Mouse (Mus musculus): ENCODE measurements at regions not wholly inside any gene's neighbourhood (a gene's known extent, or its start where the extent isn't known, plus 50 kb on each side); places are given as distances from the start of the nearest gene placed in this dataset.

- DNase-seq (ENCODE audit: low spot score in 2 of 2): no peak
Observed at GRCm38 (mm10) chr16:74598361-74598760, 186.7 kb upstream of the Robo2 start.

GRCm38 (mm10) chr16:74597735-74598340 is 186.2 kb upstream of the Robo2 start:
- no peak for DNase-seq (ENCODE audit: low spot score in 2 of 2)

GRCm38 (mm10) chr16:74591896-74592295 is 180.3 kb upstream of the Robo2 start:
- DNase-seq (ENCODE audit: low spot score in 2 of 2): no peak

DNA sequence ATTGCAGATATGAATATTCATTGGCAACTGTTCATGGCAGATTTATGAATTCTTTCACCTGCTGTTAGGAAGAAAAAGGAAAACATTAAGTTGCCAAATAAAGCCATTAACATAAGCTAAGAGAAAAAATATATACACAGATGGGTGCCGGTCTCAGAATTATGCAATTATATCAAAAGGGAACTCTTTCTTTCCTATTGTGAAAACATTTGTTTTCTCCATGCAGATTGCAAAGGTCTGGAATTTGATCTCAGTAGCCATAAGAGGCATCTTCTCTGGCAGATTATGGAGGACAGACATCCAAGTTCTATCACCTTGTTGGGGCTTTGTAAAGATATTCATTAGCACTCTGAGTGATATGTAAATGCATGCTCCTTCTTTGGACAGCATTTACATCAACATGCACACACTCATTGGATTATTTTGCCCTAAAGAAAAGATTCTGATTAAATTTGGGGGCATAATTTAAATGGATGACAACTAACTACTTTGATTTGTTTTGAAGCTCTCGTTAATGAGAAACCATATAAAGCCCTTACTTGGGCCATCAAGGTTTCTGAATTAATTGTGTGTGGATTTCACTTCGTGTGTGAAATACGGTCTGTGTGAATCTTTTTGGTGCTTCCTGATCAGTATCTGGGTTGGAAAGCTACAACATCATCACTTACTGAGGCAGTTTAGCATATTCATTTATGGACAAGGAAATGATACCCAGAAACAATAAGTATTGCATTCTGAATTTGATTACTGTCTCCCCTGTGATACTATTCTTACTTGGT is 171.2 kb upstream of the Robo2 start:
- DNase-seq (ENCODE audit: low spot score in 2 of 2): no peak

GRCm38 (mm10) chr16:74548374-74548773 is 136.7 kb upstream of the Robo2 start:
- DNase-seq (ENCODE audit: low spot score in 2 of 2): no peak

DNA sequence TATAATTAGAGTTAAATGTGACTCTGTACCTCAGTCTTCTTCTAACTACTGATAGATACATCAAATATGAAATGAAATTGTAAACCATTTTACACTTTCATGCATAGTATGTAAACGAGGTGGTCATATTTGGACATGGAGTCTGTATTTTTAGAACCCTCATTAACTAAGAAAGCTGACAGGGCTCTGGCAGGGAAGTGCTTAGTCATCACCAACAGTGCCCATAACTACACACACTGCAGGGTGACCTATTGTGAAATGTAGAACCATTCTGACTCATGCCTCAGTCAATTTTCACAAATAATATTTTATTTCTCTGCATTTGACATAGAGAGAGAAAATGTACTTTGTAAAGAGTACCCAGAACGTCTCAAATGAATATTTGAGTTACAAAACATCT is 118.9 kb upstream of the Robo2 start:
- no peak for DNase-seq (ENCODE audit: low spot score in 2 of 2)

DNA sequence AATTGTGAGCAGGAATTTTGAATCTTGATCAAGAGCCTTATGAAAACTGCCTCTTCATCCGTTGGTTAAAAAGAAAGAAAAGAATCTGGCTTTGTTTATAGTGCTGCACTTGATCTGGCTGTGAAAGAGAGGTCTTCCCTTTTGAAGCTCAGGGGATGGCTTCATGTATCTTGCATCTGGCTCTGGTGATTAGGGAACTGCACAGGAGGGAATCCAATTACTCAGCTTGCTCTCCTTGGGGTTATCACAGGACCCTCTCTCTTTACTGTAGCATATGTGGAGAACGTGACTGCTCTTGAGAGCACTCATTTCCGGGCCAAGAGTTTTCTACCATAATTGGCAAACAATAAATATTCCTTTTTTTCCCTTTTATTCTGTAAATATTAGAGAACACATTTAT is 116.6 kb upstream of the Robo2 start:
- no peak for DNase-seq (ENCODE audit: low spot score in 2 of 2)

GRCm38 (mm10) chr16:74526521-74526920 is 114.9 kb upstream of the Robo2 start:
- DNase-seq (ENCODE audit: low spot score in 2 of 2): no peak

DNA sequence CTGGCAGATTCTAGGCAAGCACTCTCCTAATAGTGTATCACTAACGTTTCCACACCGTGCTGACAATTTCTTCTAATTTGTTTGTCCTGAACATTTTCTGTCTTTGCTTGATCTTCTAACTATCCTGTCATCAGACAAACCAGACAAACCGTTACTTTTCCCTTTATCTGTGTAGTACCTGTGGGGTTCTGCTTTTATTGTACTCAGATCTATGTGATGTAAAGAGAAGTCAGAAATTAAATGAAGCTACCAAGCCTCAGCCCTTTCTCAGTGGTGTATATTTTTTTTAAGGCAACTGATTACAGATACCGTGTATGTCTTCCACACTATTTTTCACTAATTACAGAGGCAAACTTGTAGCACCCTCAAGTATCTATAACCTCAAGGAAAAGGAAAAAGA is 108.9 kb upstream of the Robo2 start:
- no peak for DNase-seq (ENCODE audit: low spot score in 2 of 2)

- DNase-seq (ENCODE audit: low spot score in 2 of 2): no peak
Observed at GRCm38 (mm10) chr16:74517888-74518287, 106.3 kb upstream of the Robo2 start.

DNA sequence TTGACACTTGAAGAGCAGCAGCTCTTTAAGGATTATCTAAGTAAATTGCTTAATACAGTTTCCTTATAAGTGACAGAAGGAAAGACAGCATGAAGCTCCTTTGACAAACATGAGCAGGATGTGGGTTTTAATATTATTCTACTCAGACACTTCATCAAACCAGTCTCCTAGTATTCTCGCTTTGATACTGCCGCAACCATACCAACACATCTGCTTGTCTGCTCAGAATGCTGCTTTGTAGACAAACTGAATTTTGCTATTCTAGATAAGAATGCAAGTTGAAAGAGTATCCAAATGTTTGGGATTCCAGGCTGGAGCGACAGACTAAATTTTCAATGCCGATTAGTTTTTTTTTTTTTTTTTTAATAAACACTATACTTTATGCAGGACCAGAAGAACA is 105.7 kb upstream of the Robo2 start:
- DNase-seq (ENCODE audit: low spot score in 2 of 2): no peak

- no peak for DNase-seq (ENCODE audit: low spot score in 2 of 2)
Observed at GRCm38 (mm10) chr16:74514481-74514880, 102.9 kb upstream of the Robo2 start.

- no peak for DNase-seq (ENCODE audit: low spot score in 2 of 2)
Observed at GRCm38 (mm10) chr16:74510383-74510782, 98.8 kb upstream of the Robo2 start.

DNA sequence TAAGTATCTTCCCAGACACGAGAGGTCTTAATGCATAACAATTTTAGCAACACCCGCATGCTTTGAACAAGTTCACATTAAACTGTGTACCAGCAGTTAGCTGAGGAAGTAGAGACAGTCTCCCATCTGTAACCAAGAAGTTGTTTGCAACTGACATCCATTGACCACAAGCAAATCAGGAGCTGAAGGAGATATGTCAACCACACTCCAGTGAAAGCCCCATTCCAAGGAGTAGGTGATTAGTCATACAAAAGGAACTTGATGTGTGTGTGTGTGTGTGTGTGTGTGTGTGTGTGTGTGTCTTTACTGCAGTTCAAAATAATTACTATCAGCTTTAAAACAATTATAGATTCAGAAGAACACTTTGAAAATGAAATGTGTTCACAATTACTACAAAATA is 97.9 kb upstream of the Robo2 start:
- DNase-seq (ENCODE audit: low spot score in 2 of 2): no peak

DNA sequence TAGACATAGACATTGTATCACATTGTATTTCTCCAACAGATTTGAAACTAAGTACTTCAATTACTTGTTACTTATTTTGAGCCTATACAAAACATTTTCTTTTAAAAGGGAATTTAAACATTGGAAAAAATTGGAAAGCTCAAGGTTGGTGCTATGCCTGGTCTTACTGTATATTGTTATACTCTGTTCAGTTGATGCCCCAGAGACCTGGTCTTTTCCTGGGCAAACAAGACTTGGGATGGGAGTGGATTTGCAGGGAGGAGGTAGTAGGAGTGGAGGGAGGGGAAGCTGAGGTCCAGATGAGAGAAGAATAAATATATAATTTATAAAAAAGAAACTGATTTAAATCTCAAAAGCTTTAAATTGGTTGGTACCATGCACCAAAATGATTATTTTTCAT is 95.1 kb upstream of the Robo2 start:
- DNase-seq (ENCODE audit: low spot score in 2 of 2): no peak

GRCm38 (mm10) chr16:74506173-74506709 is 94.6 kb upstream of the Robo2 start:
- DNase-seq (ENCODE audit: low spot score in 2 of 2): no peak

GRCm38 (mm10) chr16:74504426-74504825 is 92.8 kb upstream of the Robo2 start:
- no peak for DNase-seq (ENCODE audit: low spot score in 2 of 2)

DNA sequence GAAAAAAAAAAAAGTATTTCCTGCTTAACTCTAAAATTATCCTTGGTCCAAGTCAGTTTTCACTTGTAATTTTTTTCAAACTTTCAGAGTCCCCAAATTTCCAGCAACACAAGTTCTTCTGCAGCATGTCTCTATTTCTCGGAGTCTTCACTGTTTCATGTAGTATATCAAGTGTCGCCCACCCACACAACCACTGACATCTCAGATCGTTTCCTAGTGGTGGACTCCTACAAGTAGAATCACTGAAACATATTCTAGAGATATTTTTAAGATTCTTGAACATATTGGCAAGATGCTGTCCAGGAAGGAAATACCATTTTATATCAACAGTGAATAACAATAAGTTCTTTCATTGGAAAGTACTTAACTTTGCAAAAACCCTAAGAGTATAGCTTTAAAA is 89.1 kb upstream of the Robo2 start:
- DNase-seq (ENCODE audit: low spot score in 2 of 2): peak in 1 of 2 experiments; percentile 11

DNA sequence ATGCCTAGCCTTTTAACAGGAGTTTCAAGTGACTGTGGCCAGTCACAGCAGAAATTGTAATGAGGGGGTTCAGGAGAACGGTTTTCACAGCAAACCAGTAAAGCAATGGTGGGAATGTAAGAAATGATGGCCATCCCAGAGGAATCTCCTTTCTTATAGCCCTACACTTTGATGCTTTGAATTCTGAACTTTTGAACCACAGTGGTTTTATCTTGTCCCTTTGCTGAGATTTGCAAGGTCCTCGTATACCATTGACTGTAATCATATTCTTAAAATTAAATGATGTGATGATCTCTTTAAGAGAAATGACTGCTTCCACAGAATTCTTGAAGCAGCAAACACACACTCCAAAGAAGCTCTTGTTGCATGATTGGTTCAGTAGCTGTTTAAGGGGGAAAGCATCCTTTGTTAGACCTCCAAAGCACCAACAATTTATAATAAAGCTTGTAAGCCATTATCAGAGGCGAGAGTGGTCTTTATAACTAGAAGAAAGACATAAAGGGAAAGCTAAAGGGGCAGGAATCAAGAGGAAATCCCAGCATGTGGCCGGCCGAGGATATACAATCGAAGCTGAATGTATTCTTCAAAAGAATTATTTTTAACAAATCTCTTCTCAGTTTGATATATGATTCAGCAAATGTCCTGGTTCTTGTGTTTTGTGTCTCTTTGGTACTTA is 56.3 kb upstream of the Robo2 start:
- no peak for DNase-seq (ENCODE audit: low spot score in 2 of 2)

GRCm38 (mm10) chr16:74467159-74467558 is 55.5 kb upstream of the Robo2 start:
- DNase-seq (ENCODE audit: low spot score in 2 of 2): no peak

- DNase-seq (ENCODE audit: low spot score in 2 of 2): no peak
Observed at GRCm38 (mm10) chr16:74464835-74465234, 53.2 kb upstream of the Robo2 start.

- peak in 1 of 2 experiments; percentile 4 for DNase-seq (ENCODE audit: low spot score in 2 of 2)
Observed at GRCm38 (mm10) chr16:74464290-74464689, 52.7 kb upstream of the Robo2 start.

GRCm38 (mm10) chr16:74462436-74462835 is 50.8 kb upstream of the Robo2 start:
- DNase-seq (ENCODE audit: low spot score in 2 of 2): no peak
